Mouse (Mus musculus) layer of hippocampus, adult 6 months (tissue): ENCODE measurements around the gene Arhgef39. TPM values are rescaled to one million over a fixed set of nuclear protein-coding genes. Genes with fewer than 3 reads are reported as not detected.

Experiments
- long read RNA-seq, 2 experiments: library from polyadenylated mRNA; unstranded; transcript quantifications; one replicate each; pipeline ENCODE4 v2.0.0; 2019 to 2020
- polyA plus RNA-seq: library from polyadenylated mRNA; unstranded; fragments of <200 nt; fragmentation: Nextera tagmentation; gene quantifications from 2 replicates; pipeline ENCODE4 v1.2.3, GENCODE M21; 2021

The Arhgef39 gene
- 0.38 and 1.2 TPM in 2 replicates for polyA plus RNA-seq
- long read RNA-seq, experiment 1, result 0 reads
- long read RNA-seq, experiment 2, result 0 reads

GRCm38 (mm10) chr4:43499407-43500333 lies at the start of gene Arhgef39:
TSS of gene Arhgef39 (minus strand) at chr4:43499695.

GRCm38 (mm10) chr4:43506536-43507185 lies 7.2 kb upstream of the Arhgef39 start, which contains the start of gene Car9:
TSS of gene Car9 (plus strand) at chr4:43506966.

GRCm38 (mm10) chr4:43492821-43493185 lies 6.7 kb downstream of the Arhgef39 start, which contains the start of gene Ccdc107:
TSS of gene Ccdc107 (plus strand) at chr4:43492900.

GRCm38 (mm10) chr4:43483535-43484091 lies 15.9 kb downstream of the Arhgef39 start, which contains the start of gene Sit1:
TSS of gene Sit1 (minus strand) at chr4:43483734.

GRCm38 (mm10) chr4:43454041-43454836 lies 45.3 kb downstream of the Arhgef39 start, which contains the start of gene Cd72:
TSS of gene Cd72 (minus strand) at chr4:43454628.

Other genes starting within 250 kb of the Arhgef39 start
- gene Atp8b5, start 232.5 kb downstream of the Arhgef39 start, polyA plus RNA-seq, result 0.09 and 0.15 TPM in 2 replicates
- gene Rusc2, start 117.7 kb downstream of the Arhgef39 start, polyA plus RNA-seq, result 52.0 and 78.4 TPM in 2 replicates
- 0.79 and 2.1 TPM in 2 replicates for gene Fam166b, start 70.6 kb downstream of the Arhgef39 start, polyA plus RNA-seq
- gene Tesk1, start 57.8 kb downstream of the Arhgef39 start, polyA plus RNA-seq, result 6.8 and 9.2 TPM in 2 replicates
- 3.8 and 5.5 TPM in 2 replicates for gene Cd72, start 45.1 kb downstream of the Arhgef39 start, polyA plus RNA-seq
- not detected in 2 replicates for gene Sit1, start 16.0 kb downstream of the Arhgef39 start, polyA plus RNA-seq
- gene Ccdc107, start 6.8 kb downstream of the Arhgef39 start, polyA plus RNA-seq, result 85.4 and 101 TPM in 2 replicates
- 0.44 and 0.94 TPM in 2 replicates for gene Car9, start 7.3 kb upstream of the Arhgef39 start, polyA plus RNA-seq
- 2.9 and 4.0 TPM in 2 replicates for gene Tpm2, start 24.1 kb upstream of the Arhgef39 start, polyA plus RNA-seq
- gene Creb3, start 62.6 kb upstream of the Arhgef39 start, polyA plus RNA-seq, result 61.7 and 62.9 TPM in 2 replicates
- 46.0 and 49.4 TPM in 2 replicates for gene Tln1, start 63.0 kb upstream of the Arhgef39 start, polyA plus RNA-seq
- gene Rgp1, start 79.0 kb upstream of the Arhgef39 start, polyA plus RNA-seq, result 25.7 and 34.6 TPM in 2 replicates
- gene Gba2, start 79.2 kb upstream of the Arhgef39 start, polyA plus RNA-seq, result 22.4 and 27.0 TPM in 2 replicates
- gene Msmp, start 84.8 kb upstream of the Arhgef39 start, polyA plus RNA-seq, result 0.24 TPM in 1 of 2 replicates, not detected in the other
- gene Npr2, start 132.2 kb upstream of the Arhgef39 start, polyA plus RNA-seq, result 5.0 and 6.5 TPM in 2 replicates
- 3.8 and 4.6 TPM in 2 replicates for gene Spag8, start 153.9 kb upstream of the Arhgef39 start, polyA plus RNA-seq
- gene Hint2, start 156.8 kb upstream of the Arhgef39 start, polyA plus RNA-seq, result 161 and 201 TPM in 2 replicates
- 7.0 and 7.9 TPM in 2 replicates for gene Tmem8b, start 169.3 kb upstream of the Arhgef39 start, polyA plus RNA-seq
- gene Fam221b, start 169.4 kb upstream of the Arhgef39 start, polyA plus RNA-seq, result 1.2 TPM in 2 replicates
- not detected in 2 replicates for gene Olfr70, start 201.1 kb upstream of the Arhgef39 start, polyA plus RNA-seq
- gene Olfr71, start 210.6 kb upstream of the Arhgef39 start, polyA plus RNA-seq, result not detected in 2 replicates
- 0.69 and 0.87 TPM in 2 replicates for gene Hrct1, start 227.5 kb upstream of the Arhgef39 start, polyA plus RNA-seq
- 0.21 and 0.24 TPM in 2 replicates for gene Spaar, start 230.3 kb upstream of the Arhgef39 start, polyA plus RNA-seq